11 mouse cellular contexts compared by ENCODE assay signal in genomic region chr4:87570470-87570891, GRCm38 (mm10).
DNase-seq lines count a peak whose midpoint lies in the region; ATAC-seq and TF ChIP-seq lines count a peak whose summit lies in the region.
"Had no signal": no experiment of that assay in that cellular context is flagged by ENCODE, and none has a peak within 500 bp of the region (broad histone marks: within the 10 kb centered on the region; RNA-seq: fewer than 3 reads in every experiment).

No protein-coding gene starts in this region.

- no peaks in the 10 kb centered on the region for H3K9me3 ChIP-seq in forebrain, embryonic 15.5 days
- H3K9me3 ChIP-seq in forebrain, embryonic 12.5 days = no peaks in the 10 kb centered on the region
- no peaks in the 10 kb centered on the region for H3K9me3 ChIP-seq in stomach, postnatal 0 days (ENCODE audit: control insufficient read depth, low read length)
- H3K9me3 ChIP-seq: embryonic facial prominence, embryonic 12.5 days had no signal

- no peak for TF ChIP-seq POLR2A in olfactory bulb, adult 2 months (IDR thresholded peaks at IDR 0.05; ENCODE audit: insufficient read depth, low read depth, low read length)

- DNase-seq in brain, adult 2 months (ENCODE audit: low read depth, low spot score) = peak; percentile 57
- peak; percentile 25 to 49 for DNase-seq in left cerebral cortex, postnatal 10 days (ENCODE audit: extremely low spot score in 1 of 2, low spot score in 2 of 2)
- DNase-seq in retina, postnatal 1 day = no peak
- DNase-seq in stomach, postnatal 0 days (ENCODE audit: low spot score) = no peak

- ATAC-seq in forebrain, embryonic 15.5 days (replicated peaks) = peak; percentile 91
- no peak for ATAC-seq in forebrain, embryonic 12.5 days (ENCODE audit: low FRiP score)
- peak; percentile 80 for ATAC-seq in frontal cortex, adult (ENCODE audit: low TSS enrichment)
- ATAC-seq in stomach, postnatal 0 days (ENCODE audit: low FRiP score, low TSS enrichment) = no peak

- H3K27me3 ChIP-seq in forebrain, embryonic 15.5 days = no peaks in the 10 kb centered on the region
- no peaks in the 10 kb centered on the region for H3K27me3 ChIP-seq in forebrain, embryonic 12.5 days
- no peaks in the 10 kb centered on the region for H3K27me3 ChIP-seq in stomach, postnatal 0 days (ENCODE audit: control insufficient read depth, insufficient read depth, low read length)
- H3K27me3 ChIP-seq: CH12.LX; embryonic facial prominence, embryonic 12.5 days had no signal

- WGBS in forebrain, embryonic 15.5 days = 35% methylated on average over 13 of the region's 13 CpGs
- 71% methylated on average over 13 of the region's 13 CpGs for WGBS in forebrain, embryonic 12.5 days
- 14% methylated on average over 13 of the region's 13 CpGs for WGBS in olfactory bulb, adult 2 months
- 67% methylated on average over 13 of the region's 13 CpGs for WGBS in stomach, postnatal 0 days

- 0 out of 2 replicates have a peak overlapping the region, but pooled peaks have one; percentile 9 for H3K4me3 ChIP-seq in forebrain, embryonic 15.5 days
- no peak overlapping the region for H3K4me3 ChIP-seq in forebrain, embryonic 12.5 days (replicated peaks)
- H3K4me3 ChIP-seq in olfactory bulb, adult 2 months (ENCODE audit: insufficient read depth, low read depth, low read length) = peak overlapping the region; percentile 8
- H3K4me3 ChIP-seq in stomach, postnatal 0 days (ENCODE audit: low read depth, low read length) = no peak overlapping the region
- H3K4me3 ChIP-seq: embryonic facial prominence, embryonic 12.5 days had no signal

- no peak for TF ChIP-seq CTCF in olfactory bulb, adult 2 months (IDR thresholded peaks at IDR 0.05; ENCODE audit: insufficient read depth, low read depth, low read length)
- no peak for TF ChIP-seq CTCF in stomach, postnatal 0 days (IDR thresholded peaks at IDR 0.05; ENCODE audit: low read depth)

- intact Hi-C loops in left cerebral cortex, postnatal 10 days (cut with DNase I) = no loop called here

- H3K27ac ChIP-seq in forebrain, embryonic 15.5 days (replicated peaks) = no peak overlapping the region
- H3K27ac ChIP-seq in forebrain, embryonic 12.5 days = no peak overlapping the region
- H3K27ac ChIP-seq in olfactory bulb, adult 2 months (ENCODE audit: insufficient read depth, low read depth, low read length) = no peak overlapping the region
- no peak overlapping the region for H3K27ac ChIP-seq in stomach, postnatal 0 days (replicated peaks)
- H3K27ac ChIP-seq: embryonic facial prominence, embryonic 12.5 days; liver, embryonic 14.5 days had no signal

- H3K36me3 ChIP-seq in forebrain, embryonic 15.5 days = no peaks in the 10 kb centered on the region
- no peaks in the 10 kb centered on the region for H3K36me3 ChIP-seq in forebrain, embryonic 12.5 days (replicated peaks)
- no peaks in the 10 kb centered on the region for H3K36me3 ChIP-seq in stomach, postnatal 0 days (ENCODE audit: control insufficient read depth, insufficient read depth, low read length)
- H3K36me3 ChIP-seq: embryonic facial prominence, embryonic 12.5 days had no signal

- TF ChIP-seq EP300 in stomach, postnatal 0 days (optimal IDR thresholded peaks at IDR 0.05) = no peak

- no peak overlapping the region for H3K9ac ChIP-seq in forebrain, embryonic 15.5 days (replicated peaks)
- no peak overlapping the region for H3K9ac ChIP-seq in forebrain, embryonic 12.5 days
- H3K9ac ChIP-seq in stomach, postnatal 0 days (ENCODE audit: low read length) = no peak overlapping the region
- H3K9ac ChIP-seq: embryonic facial prominence, embryonic 12.5 days; liver, embryonic 14.5 days had no signal

- peaks cover 9% of the 10 kb centered on the region for H3K4me1 ChIP-seq in forebrain, embryonic 15.5 days
- H3K4me1 ChIP-seq in forebrain, embryonic 12.5 days = no peaks in the 10 kb centered on the region
- peaks cover 5% of the 10 kb centered on the region; the same call in 1 of the 2 replicates for H3K4me1 ChIP-seq in olfactory bulb, adult 2 months (ENCODE audit: control insufficient read depth, insufficient read depth, low read length)
- H3K4me1 ChIP-seq in stomach, postnatal 0 days (replicated peaks; ENCODE audit: control insufficient read depth, insufficient read depth) = no peaks in the 10 kb centered on the region
- H3K4me1 ChIP-seq: embryonic facial prominence, embryonic 12.5 days had no signal

- peak overlapping the region; percentile 35 for H3K4me2 ChIP-seq in forebrain, embryonic 15.5 days (replicated peaks)
- H3K4me2 ChIP-seq in forebrain, embryonic 12.5 days = no peak overlapping the region
- no peak overlapping the region for H3K4me2 ChIP-seq in stomach, postnatal 0 days (replicated peaks; ENCODE audit: low read depth)
- H3K4me2 ChIP-seq: embryonic facial prominence, embryonic 12.5 days had no signal

Comparison
In these comparisons a context has a peak if more than half of its experiments do, and no peak if none do; other contexts are left out.
1. ATAC-seq: peak in forebrain, embryonic 15.5 days (single experiment) and frontal cortex, adult (single experiment); none in forebrain, embryonic 12.5 days (single experiment) and stomach, postnatal 0 days (single experiment).
2. H3K4me3 ChIP-seq: peak in forebrain, embryonic 15.5 days (single experiment) and olfactory bulb, adult 2 months (single experiment); none in forebrain, embryonic 12.5 days (single experiment) and stomach, postnatal 0 days (single experiment).
3. DNase-seq: peak in brain, adult 2 months (single experiment) and left cerebral cortex, postnatal 10 days (2 of 2); none in retina, postnatal 1 day (single experiment) and stomach, postnatal 0 days (single experiment).